Mouse (Mus musculus): ENCODE measurements around the gene Amelx. TPM values are rescaled to one million over a fixed set of nuclear protein-coding genes. Genes with fewer than 3 reads are reported as not detected.

Amelx gene
- polyA plus RNA-seq, 1 experiment: not detected

DNA sequence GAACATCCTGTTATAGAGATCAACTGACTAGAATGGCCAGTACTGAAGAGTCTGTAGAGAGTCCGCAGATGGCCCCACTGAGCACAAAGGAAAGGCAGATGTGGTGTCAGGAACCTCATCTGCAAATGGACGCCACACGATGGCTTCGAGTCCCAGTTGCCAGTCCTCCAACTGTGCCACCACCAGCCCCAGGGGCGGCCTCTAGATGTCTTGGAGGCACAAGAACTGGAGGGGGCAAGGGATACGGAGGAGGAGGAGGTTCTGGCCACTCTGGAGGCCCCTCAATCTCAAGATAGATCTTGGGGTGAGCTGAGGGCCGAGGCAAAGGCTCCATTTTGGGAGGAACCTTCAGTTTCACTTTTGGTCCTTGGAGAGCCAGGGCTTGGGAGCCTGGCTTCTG lies 47.2 kb downstream of the Amelx start:
- Histone ChIP-seq H3K4me3 (replicated peaks) (no peak overlapping the region), H3K36me3 (replicated peaks; ENCODE audit: low read length) (peaks cover 42% of the 10 kb centered on the region), H3K9me3 (0 out of 2 replicates have a peak, but pooled peaks cover 3% of the 10 kb centered on the region), H3K27me3 (replicated peaks) (no peaks in the 10 kb centered on the region), H3K4me1 (peaks cover 38% of the 10 kb centered on the region)
- TF ChIP-seq FLI1 (IDR thresholded peaks at IDR 0.05; ENCODE audit: low read length) (no peak), GATA1 (IDR thresholded peaks at IDR 0.05; ENCODE audit: borderline replicate concordance, low read length) (no peak)

Other genes starting within 250 kb of the Amelx start
- gene Hccs, start 133.2 kb upstream of the Amelx start, polyA plus RNA-seq (2012; ENCODE audit: insufficient read depth, low replicate concordance): 4.0 and 6.6 TPM in 2 replicates

Data from megakaryocyte, embryonic 14.5 days (primary cell).